Mouse (Mus musculus) natural killer cell, adult 2 months (primary cell): ENCODE measurements around the gene Ice1.

ENCODE experiments used
- DNase-seq, 2 experiments: peaks; one replicate each; pipeline ENCODE4 v3.0.0; 2022; ENCODE audit warnings: low spot score in 2 of 2

Ice1 gene

DNA sequence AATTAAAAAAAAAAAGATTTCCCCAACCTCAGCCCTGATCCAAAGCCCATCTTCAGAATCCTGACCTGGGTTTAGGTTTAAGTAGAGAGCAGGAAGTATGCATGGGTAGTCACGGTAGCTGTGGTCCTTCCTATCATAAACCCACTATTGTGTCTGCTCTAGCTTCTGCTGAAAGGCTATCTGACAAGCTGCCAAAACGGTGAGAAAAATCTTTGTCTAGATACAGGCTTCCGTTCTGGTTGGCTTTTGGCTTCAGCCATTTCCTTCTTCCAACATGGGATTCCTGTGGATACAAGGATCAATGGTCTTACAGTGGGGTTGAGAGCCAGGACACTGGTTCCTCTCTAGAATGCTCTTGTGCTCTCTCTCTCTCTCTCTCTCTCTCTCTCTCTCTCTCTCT, 2.2 kb upstream of the Ice1 start:
- no peak for DNase-seq

- peak; percentile 82 to 86 for DNase-seq
These were observed 343 bp upstream of the Ice1 start for GRCm38 (mm10) chr13:70637662-70638291.

- no peak for DNase-seq
These were observed 728 bp downstream of the Ice1 start for GRCm38 (mm10) chr13:70636706-70637105.

DNA sequence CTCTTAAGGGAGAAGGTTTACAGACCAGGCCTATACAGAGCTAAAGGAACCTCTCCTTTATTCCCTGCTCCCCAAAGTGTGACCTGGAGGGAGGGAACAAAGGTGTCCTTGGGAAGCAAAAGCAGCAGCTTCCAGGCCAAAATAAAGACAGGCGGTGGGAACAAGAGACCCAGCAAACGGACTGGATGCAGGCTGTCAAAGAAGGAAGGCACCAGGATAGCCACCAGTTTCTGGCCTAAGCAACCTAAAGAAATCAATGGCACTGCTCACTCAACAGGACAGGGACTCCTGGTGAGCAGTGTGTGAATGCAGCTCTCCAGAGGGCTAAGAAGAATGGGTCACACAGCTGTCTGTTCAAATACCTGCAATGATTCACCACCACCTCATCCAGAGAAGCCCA, 1.8 kb downstream of the Ice1 start:
- no peak for DNase-seq

DNA sequence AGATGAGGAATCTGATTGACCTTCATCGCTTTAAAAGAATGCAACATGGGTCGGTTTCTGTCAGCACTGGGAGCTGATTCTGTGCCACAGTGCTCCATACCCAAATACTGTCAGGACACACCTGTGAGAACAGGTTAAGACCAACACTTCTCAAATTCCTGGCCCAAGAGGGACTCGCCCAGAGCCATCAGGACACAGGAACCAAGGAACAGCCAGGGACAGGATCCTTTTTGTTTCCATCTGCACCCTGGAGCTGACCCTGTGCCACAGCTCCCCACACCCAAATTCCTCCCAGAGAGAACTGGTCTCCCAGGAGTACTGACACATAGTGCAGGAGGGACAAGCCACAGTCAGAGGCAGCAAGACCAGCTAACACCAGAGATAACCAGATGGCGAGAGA, 11.0 kb downstream of the Ice1 start:
- DNase-seq, result no peak

DNA sequence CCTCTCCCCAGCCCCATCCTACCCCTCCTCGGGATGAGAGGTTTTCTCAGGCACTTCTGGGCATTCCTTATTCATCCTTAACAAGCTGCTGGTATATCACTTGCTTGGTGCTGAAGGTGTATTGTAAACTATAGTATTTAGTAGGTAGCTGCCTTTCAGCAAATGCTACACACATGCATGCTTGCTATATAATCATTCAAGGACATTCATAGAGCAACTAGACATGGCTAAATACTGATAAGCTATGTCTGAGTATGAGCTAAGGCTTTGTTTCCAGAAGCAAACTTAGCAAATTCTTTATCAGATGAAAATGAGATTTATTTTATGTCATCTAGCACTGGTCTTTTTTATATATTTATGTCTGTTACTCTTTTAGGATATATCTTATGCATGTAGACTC, 11.8 kb downstream of the Ice1 start:
- DNase-seq, result no peak

DNA sequence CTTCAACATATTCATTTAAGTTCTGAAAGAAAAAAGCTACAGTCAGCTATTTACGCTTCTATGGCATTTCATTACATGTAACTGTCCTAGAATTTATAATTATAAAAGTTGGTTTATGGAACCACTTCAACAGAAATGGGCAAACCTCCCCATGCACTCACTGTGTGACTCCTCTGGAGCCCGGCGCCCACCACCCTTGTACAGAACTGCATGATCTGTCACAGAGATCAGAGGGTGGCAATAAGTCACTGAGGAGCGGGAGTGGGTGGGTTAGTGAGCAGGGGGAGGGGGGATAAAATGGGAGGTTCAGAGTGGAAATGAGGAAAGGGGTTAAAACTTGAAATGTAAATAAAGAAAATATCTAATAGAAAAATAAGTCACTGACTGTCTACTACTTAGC, 13.0 kb downstream of the Ice1 start:
- no peak for DNase-seq

DNA sequence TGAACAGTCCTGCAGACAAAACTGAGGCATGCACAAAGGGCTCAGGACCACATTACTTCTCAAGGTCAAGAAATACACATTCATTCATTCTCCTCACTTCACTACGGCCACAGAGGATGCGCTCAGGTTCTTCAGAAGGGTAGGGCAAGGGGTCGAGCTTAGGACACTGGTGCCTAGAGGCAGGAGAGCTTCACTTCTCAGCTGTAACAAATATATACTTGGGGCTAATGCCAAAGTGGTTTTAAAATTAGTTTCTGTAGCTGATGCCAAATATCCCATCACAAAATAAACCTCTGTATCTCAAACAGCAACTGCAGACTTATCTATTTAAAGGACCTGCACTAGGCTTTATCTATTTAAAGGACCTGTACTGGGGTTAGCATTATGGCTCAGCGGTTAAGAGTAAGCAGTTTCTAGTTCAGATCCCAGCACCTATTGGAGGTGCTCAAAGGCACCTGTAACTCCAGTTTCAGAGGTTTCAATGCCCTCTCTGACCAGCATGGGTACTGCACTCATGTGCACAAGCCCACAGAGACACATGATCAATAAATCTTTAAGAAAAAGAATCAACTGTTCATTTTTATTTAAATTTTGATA, 14.9 kb downstream of the Ice1 start:
- no peak for DNase-seq

DNA sequence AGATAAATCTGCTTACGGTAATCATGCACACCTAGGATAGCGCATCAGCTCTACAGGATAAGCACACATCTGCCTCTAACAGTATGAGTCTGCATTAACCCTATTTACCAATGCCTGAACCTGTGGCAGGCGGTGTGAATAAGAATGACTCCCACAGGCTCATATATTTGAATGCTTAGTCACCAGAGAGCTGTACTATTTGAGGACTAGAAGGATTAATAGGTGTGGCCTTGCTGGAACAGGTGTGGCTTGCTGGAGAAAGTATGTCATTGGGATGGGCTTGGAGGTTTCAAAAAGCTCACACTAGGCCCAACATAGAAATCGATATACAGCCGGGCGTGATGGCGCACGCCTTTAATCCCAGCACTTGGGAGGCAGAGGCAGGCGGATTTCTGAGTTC, 15.9 kb downstream of the Ice1 start:
- DNase-seq, result no peak

GRCm38 (mm10) chr13:70612837-70613236, 24.6 kb downstream of the Ice1 start:
- DNase-seq, result no peak

GRCm38 (mm10) chr13:70610431-70611420, 26.7 kb downstream of the Ice1 start:
- peak; percentile 28 to 49 for DNase-seq

DNA sequence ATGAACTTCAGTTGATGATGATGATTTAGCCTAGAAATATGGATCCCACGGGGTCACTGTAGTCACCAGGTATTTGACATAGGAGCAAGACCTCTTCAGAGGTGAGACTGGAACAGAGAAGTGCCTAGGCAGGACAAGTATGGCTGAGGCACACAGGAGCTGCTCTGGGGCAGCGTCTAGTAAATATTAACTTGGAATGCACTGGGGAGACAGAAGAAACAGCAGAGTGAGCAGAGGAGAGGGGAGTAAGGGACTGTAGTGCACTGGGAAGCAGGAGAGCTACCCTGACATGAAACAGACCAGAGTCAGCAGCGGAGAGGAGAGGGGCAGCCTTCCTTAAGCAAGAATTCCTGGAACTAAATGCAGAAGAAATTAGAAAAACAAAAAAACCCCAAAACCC, 27.8 kb downstream of the Ice1 start:
- no peak for DNase-seq

GRCm38 (mm10) chr13:70605366-70605765, 32.1 kb downstream of the Ice1 start:
- DNase-seq, result no peak

- DNase-seq, result no peak
These were observed 32.7 kb downstream of the Ice1 start for GRCm38 (mm10) chr13:70604723-70605122.

- no peak for DNase-seq
These were observed 35.9 kb downstream of the Ice1 start for GRCm38 (mm10) chr13:70601566-70601965.

- no peak for DNase-seq
These were observed 37.3 kb downstream of the Ice1 start for GRCm38 (mm10) chr13:70599964-70600619.

DNA sequence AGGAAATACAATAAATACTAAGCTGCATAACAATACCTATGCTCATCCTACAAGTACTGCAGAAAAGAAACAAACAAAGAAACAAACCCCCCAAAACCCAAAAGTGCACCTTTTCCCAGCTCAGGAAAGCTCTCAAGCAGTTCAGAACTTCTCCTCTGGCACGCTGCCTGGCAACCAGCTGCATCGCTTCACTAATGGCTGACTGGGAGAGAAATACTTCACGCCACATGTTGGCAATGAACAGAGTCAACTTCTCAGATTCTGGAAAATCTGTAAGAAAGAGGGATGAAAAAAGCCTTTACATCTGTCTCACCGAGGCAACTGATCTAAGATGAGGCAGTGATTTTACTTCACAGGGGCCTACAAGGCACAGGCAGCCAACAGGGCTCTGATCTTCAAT, 38.5 kb downstream of the Ice1 start:
- no peak for DNase-seq

- DNase-seq, result no peak
These were observed 40.5 kb downstream of the Ice1 start for GRCm38 (mm10) chr13:70596901-70597300.

- DNase-seq, result no peak
These were observed 47.1 kb downstream of the Ice1 start for GRCm38 (mm10) chr13:70590248-70590762.

- DNase-seq, result peak in 1 of 2 experiments; percentile 4
These were observed 50.5 kb downstream of the Ice1 start for GRCm38 (mm10) chr13:70586969-70587368.

DNA sequence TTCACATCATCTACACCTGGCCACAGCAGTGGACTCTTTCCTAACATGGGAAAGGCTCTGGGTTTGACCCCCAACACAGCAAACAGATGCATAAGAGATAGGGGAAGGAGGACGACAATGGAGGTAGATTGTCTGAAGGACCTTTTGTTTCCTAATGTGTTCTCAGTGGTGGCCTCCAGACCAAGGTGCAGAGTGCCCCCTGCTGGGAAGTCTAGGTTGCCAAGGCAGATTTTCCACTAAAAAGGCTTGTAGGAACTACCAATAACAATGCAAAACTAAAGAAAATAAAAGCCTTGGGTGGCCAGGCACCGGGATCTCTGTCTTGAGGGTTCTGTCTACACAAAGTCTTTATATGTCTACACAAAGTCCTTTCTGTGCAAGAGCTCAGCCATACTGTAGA, 54.9 kb downstream of the Ice1 start:
- no peak for DNase-seq

GRCm38 (mm10) chr13:70581509-70581908, 55.9 kb downstream of the Ice1 start:
- no peak for DNase-seq
